Mouse (Mus musculus) ES-E14 (cell line): ENCODE results near the gene Stx6.

Source experiments
- CHD2 ChIP-seq: IDR thresholded peaks from 2 replicates; pipeline ENCODE4 v1.6.1; 2014; ENCODE audit warnings: mild to moderate bottlenecking, low read depth, low read length, inconsistent platforms
- HCFC1 ChIP-seq: IDR thresholded peaks from 2 replicates; pipeline ENCODE4 v1.6.1; 2012; ENCODE audit warnings: low read length, inconsistent platforms, borderline replicate concordance; ENCODE audit not compliant: insufficient read depth
- MAFK ChIP-seq: IDR thresholded peaks from 2 replicates; pipeline ENCODE4 v1.6.1; 2014; ENCODE audit warnings: mild to moderate bottlenecking, low read depth, low read length, inconsistent platforms; ENCODE audit not compliant: insufficient read depth
- ZC3H11A ChIP-seq: IDR thresholded peaks from 2 replicates; pipeline ENCODE4 v1.6.1; 2012; ENCODE audit warnings: low read depth, mild to moderate bottlenecking, inconsistent platforms, low read length, borderline replicate concordance

GRCm38 (mm10) chr1:155172895-155173643 lies 14.6 kb downstream of the Stx6 start:
- TF ChIP-seq CHD2 = no peak
- no peak for TF ChIP-seq ZC3H11A
- TF ChIP-seq MAFK = no peak
- no peak for TF ChIP-seq HCFC1
